In genomic region chr4:43266146-43266545, GRCm38 (mm10) we compare ENCODE assay signal across 21 mouse cellular contexts. TPM values are rescaled to one million over a fixed set of nuclear protein-coding genes. Genes with fewer than 3 reads are reported as not detected.
DNase-seq lines count a peak whose midpoint lies in the region; ATAC-seq and TF ChIP-seq lines count a peak whose summit lies in the region.
"Had no signal": no experiment of that assay in that cellular context is flagged by ENCODE, and none has a peak within 500 bp of the region (broad histone marks: within the 10 kb centered on the region; RNA-seq: fewer than 3 reads in every experiment).

No protein-coding gene starts in this region.

- H3K27me3 ChIP-seq in forebrain, embryonic 12.5 days, result no peaks in the 10 kb centered on the region
- H3K27me3 ChIP-seq in forebrain, embryonic 11.5 days (ENCODE audit: control insufficient read depth, insufficient read depth, low read length), result no peaks in the 10 kb centered on the region
- no peaks in the 10 kb centered on the region for H3K27me3 ChIP-seq in midbrain, embryonic 11.5 days (ENCODE audit: control insufficient read depth, insufficient read depth, low read length)
- no peaks in the 10 kb centered on the region for H3K27me3 ChIP-seq in midbrain, postnatal 0 days (ENCODE audit: insufficient read depth, low read length)
- no peaks in the 10 kb centered on the region for H3K27me3 ChIP-seq in limb, embryonic 10.5 days (ENCODE audit: low read depth, poor library complexity, severe bottlenecking)
- H3K27me3 ChIP-seq in neural tube, embryonic 13.5 days, result no peaks in the 10 kb centered on the region
- H3K27me3 ChIP-seq: heart, embryonic 13.5 days; limb, embryonic 15.5 days had no signal

- no peaks in the 10 kb centered on the region for H3K9me3 ChIP-seq in forebrain, embryonic 12.5 days
- no peaks in the 10 kb centered on the region for H3K9me3 ChIP-seq in forebrain, embryonic 11.5 days (ENCODE audit: control insufficient read depth, low read length)
- H3K9me3 ChIP-seq in midbrain, embryonic 11.5 days (ENCODE audit: control insufficient read depth, low read length), result no peaks in the 10 kb centered on the region
- H3K9me3 ChIP-seq in midbrain, postnatal 0 days (ENCODE audit: low read length), result no peaks in the 10 kb centered on the region
- no peaks in the 10 kb centered on the region for H3K9me3 ChIP-seq in limb, embryonic 10.5 days (replicated peaks)
- no peaks in the 10 kb centered on the region for H3K9me3 ChIP-seq in neural tube, embryonic 13.5 days
- H3K9me3 ChIP-seq: heart, embryonic 13.5 days; limb, embryonic 15.5 days had no signal

- no peak overlapping the region for H3K4me3 ChIP-seq in forebrain, embryonic 12.5 days (replicated peaks)
- no peak overlapping the region for H3K4me3 ChIP-seq in forebrain, embryonic 11.5 days (ENCODE audit: low read depth, low read length)
- H3K4me3 ChIP-seq in midbrain, embryonic 11.5 days (ENCODE audit: low read depth, low read length), result no peak overlapping the region
- no peak overlapping the region for H3K4me3 ChIP-seq in midbrain, postnatal 0 days (ENCODE audit: low read depth, low read length)
- 0 out of 2 replicates have a peak overlapping the region, but pooled peaks have one; percentile 56 for H3K4me3 ChIP-seq in limb, embryonic 10.5 days
- H3K4me3 ChIP-seq in neural tube, embryonic 13.5 days, result no peak overlapping the region

- H3K27ac ChIP-seq in forebrain, embryonic 12.5 days, result peak overlapping the region; percentile 65; the same call in 1 of the 2 replicates
- H3K27ac ChIP-seq in forebrain, embryonic 11.5 days (ENCODE audit: low read depth, low read length), result no peak overlapping the region
- no peak overlapping the region for H3K27ac ChIP-seq in midbrain, embryonic 11.5 days (ENCODE audit: low read depth, low read length)
- H3K27ac ChIP-seq in midbrain, postnatal 0 days (ENCODE audit: low read depth, low read length), result no peak overlapping the region
- no peak overlapping the region for H3K27ac ChIP-seq in limb, embryonic 10.5 days
- H3K27ac ChIP-seq in neural tube, embryonic 13.5 days (replicated peaks), result no peak overlapping the region
- H3K27ac ChIP-seq: heart, adult 2 months; heart, embryonic 13.5 days; limb, embryonic 15.5 days; liver, embryonic 14.5 days had no signal

- no peaks in the 10 kb centered on the region; the same call in none of the 2 replicates for H3K36me3 ChIP-seq in forebrain, embryonic 12.5 days (replicated peaks)
- no peaks in the 10 kb centered on the region for H3K36me3 ChIP-seq in forebrain, embryonic 11.5 days (ENCODE audit: control insufficient read depth, insufficient read depth, low read length)
- H3K36me3 ChIP-seq in midbrain, embryonic 11.5 days (ENCODE audit: control insufficient read depth, insufficient read depth, low read length), result no peaks in the 10 kb centered on the region
- H3K36me3 ChIP-seq in midbrain, postnatal 0 days (ENCODE audit: insufficient read depth, low read length), result peaks cover 6% of the 10 kb centered on the region; the same call in 1 of the 2 replicates
- no peaks in the 10 kb centered on the region for H3K36me3 ChIP-seq in limb, embryonic 10.5 days
- H3K36me3 ChIP-seq in neural tube, embryonic 13.5 days, result 0 out of 2 replicates have a peak, but pooled peaks cover 9% of the 10 kb centered on the region
- H3K36me3 ChIP-seq: limb, embryonic 15.5 days had no signal

- WGBS in forebrain, embryonic 12.5 days, result 68% methylated on average over 2 of the region's 2 CpGs
- 58% methylated on average over 2 of the region's 2 CpGs for WGBS in forebrain, embryonic 11.5 days
- WGBS in midbrain, embryonic 11.5 days, result 55% methylated on average over 2 of the region's 2 CpGs
- WGBS in midbrain, postnatal 0 days, result 56% methylated on average over 2 of the region's 2 CpGs
- 51% methylated on average over 2 of the region's 2 CpGs for WGBS in limb, embryonic 10.5 days
- WGBS in neural tube, embryonic 13.5 days, result 53% methylated on average over 2 of the region's 2 CpGs

- peaks cover 10% of the 10 kb centered on the region for H3K4me1 ChIP-seq in forebrain, embryonic 12.5 days
- H3K4me1 ChIP-seq in forebrain, embryonic 11.5 days (replicated peaks; ENCODE audit: control insufficient read depth, insufficient read depth, low read length), result no peaks in the 10 kb centered on the region; the same call in 1 of the 2 replicates
- H3K4me1 ChIP-seq in midbrain, embryonic 11.5 days (ENCODE audit: control insufficient read depth, insufficient read depth, low read length), result peaks cover 8% of the 10 kb centered on the region
- no peaks in the 10 kb centered on the region for H3K4me1 ChIP-seq in midbrain, postnatal 0 days (ENCODE audit: insufficient read depth, low read length)
- H3K4me1 ChIP-seq in limb, embryonic 10.5 days, result peaks cover 9% of the 10 kb centered on the region
- H3K4me1 ChIP-seq in neural tube, embryonic 13.5 days (replicated peaks), result peaks cover 7% of the 10 kb centered on the region

- ATAC-seq in forebrain, embryonic 12.5 days (ENCODE audit: low FRiP score), result no peak
- ATAC-seq in forebrain, embryonic 11.5 days (replicated peaks; ENCODE audit: low FRiP score), result no peak
- ATAC-seq in midbrain, embryonic 11.5 days (ENCODE audit: low FRiP score), result no peak
- no peak for ATAC-seq in midbrain, postnatal 0 days (ENCODE audit: low FRiP score)
- no peak for ATAC-seq in neural tube, embryonic 13.5 days (ENCODE audit: low read depth)
- ATAC-seq in erythroid progenitor cell, adult 5-6 weeks (replicated peaks; ENCODE audit: low FRiP score, poor library complexity, severe bottlenecking), result no peak

- no peak overlapping the region for H3K4me2 ChIP-seq in forebrain, embryonic 12.5 days
- H3K4me2 ChIP-seq in forebrain, embryonic 11.5 days (ENCODE audit: low read depth, low read length, severe bottlenecking), result no peak overlapping the region
- H3K4me2 ChIP-seq in midbrain, embryonic 11.5 days, result no peak overlapping the region
- H3K4me2 ChIP-seq in midbrain, postnatal 0 days (ENCODE audit: low read depth, low read length, poor library complexity, severe bottlenecking), result no peak overlapping the region
- H3K4me2 ChIP-seq in neural tube, embryonic 13.5 days, result 0 out of 2 replicates have a peak overlapping the region, but pooled peaks have one; percentile 69

- no peak overlapping the region for H3K9ac ChIP-seq in forebrain, embryonic 12.5 days
- no peak overlapping the region for H3K9ac ChIP-seq in forebrain, embryonic 11.5 days (ENCODE audit: low read length)
- no peak overlapping the region for H3K9ac ChIP-seq in midbrain, embryonic 11.5 days (ENCODE audit: low read length)
- H3K9ac ChIP-seq in midbrain, postnatal 0 days (replicated peaks; ENCODE audit: low read length, poor library complexity, severe bottlenecking), result no peak overlapping the region
- H3K9ac ChIP-seq in neural tube, embryonic 13.5 days, result 0 out of 2 replicates have a peak overlapping the region, but pooled peaks have one; percentile 67
- H3K9ac ChIP-seq: limb, embryonic 15.5 days; liver, embryonic 14.5 days had no signal

- no peak for DNase-seq in forebrain, embryonic 11.5 days (ENCODE audit: low spot score)
- peak; percentile 60 for DNase-seq in midbrain, embryonic 11.5 days (ENCODE audit: low spot score, missing footprints)
- no peak for DNase-seq in midbrain, postnatal 0 days (ENCODE audit: low spot score)
- DNase-seq in limb, embryonic 10.5 days (ENCODE audit: low spot score), result no peak
- DNase-seq in retina, embryonic 14.5 days (ENCODE audit: low spot score), result no peak
- DNase-seq: adrenal gland, postnatal 14 days; cerebellum, adult 8-10 months; gastrocnemius, postnatal 36 days; heart, adult 2 months; heart, postnatal 14 days; kidney, adult 9 months; kidney, postnatal 25 days; layer of hippocampus, postnatal 36 days; lung, embryonic 14.5 days had no signal

- TF ChIP-seq CTCF in midbrain, postnatal 0 days (IDR thresholded peaks at IDR 0.05), result no peak

RNA-seq across cellular contexts. Expression of gene Atp8b5, which starts 0.8 kb away (rescaled TPM):
- 0.40 and 0.42 TPM in 2 replicates for polyA plus RNA-seq in forebrain, embryonic 12.5 days (2016; fragmentation: Nextera tagmentation; extraction: Ambion mirVana)
- 0.20 and 0.60 TPM in 2 replicates for polyA plus RNA-seq in forebrain, embryonic 11.5 days (2014; fragmentation: Nextera tagmentation; extraction: Ambion mirVana)
- polyA plus RNA-seq in midbrain, embryonic 11.5 days (2014; fragmentation: Nextera tagmentation; extraction: Ambion mirVana), result 0.30 and 0.70 TPM in 2 replicates
- 0.44 and 0.47 TPM in 2 replicates for total RNA-seq in midbrain, postnatal 0 days (2014; rRNA removed)
- 0.17 and 0.54 TPM in 2 replicates for polyA plus RNA-seq in midbrain, postnatal 0 days (2015; fragmentation: Nextera tagmentation; extraction: Ambion mirVana)
- polyA plus RNA-seq in limb, embryonic 10.5 days (2016; fragmentation: Nextera tagmentation; extraction: Ambion mirVana), result 0.14 and 0.45 TPM in 2 replicates
- polyA plus RNA-seq in neural tube, embryonic 13.5 days (2015; fragmentation: Nextera tagmentation; extraction: Ambion mirVana), result 0.33 and 0.77 TPM in 2 replicates
- not detected in 2 replicates for total RNA-seq in erythroid progenitor cell, adult 5-6 weeks (2015; ENCODE audit: low replicate concordance)
- not detected in 2 replicates for total RNA-seq in erythroid progenitor cell, adult 5-6 weeks (2017; ENCODE audit: low replicate concordance)
- total RNA-seq: gastrocnemius, adult 18-20 months; gastrocnemius, postnatal 36 days had no signal
